Mouse (Mus musculus): ENCODE results near the gene Rdm1. TPM values are rescaled to one million over a fixed set of nuclear protein-coding genes. Genes with fewer than 3 reads are reported as not detected.

Gene Rdm1
- polyA plus RNA-seq (2017; shearing (Covaris generic)) = 30.2 TPM

GRCm38 (mm10) chr11:101626995-101627856 is at the start of gene Rdm1:
TSS of gene Rdm1 (plus strand) at chr11:101627195.

GRCm38 (mm10) chr11:101582054-101583035 is 44.6 kb upstream of the Rdm1 start, which contains the start of gene Tmem106a:
TSS of gene Tmem106a (plus strand) at chr11:101582242.

GRCm38 (mm10) chr11:101599156-101599555 is 27.8 kb upstream of the Rdm1 start, which contains the start of gene Gm11634:
TSS of gene Gm11634 (minus strand) at chr11:101599256.

DNA sequence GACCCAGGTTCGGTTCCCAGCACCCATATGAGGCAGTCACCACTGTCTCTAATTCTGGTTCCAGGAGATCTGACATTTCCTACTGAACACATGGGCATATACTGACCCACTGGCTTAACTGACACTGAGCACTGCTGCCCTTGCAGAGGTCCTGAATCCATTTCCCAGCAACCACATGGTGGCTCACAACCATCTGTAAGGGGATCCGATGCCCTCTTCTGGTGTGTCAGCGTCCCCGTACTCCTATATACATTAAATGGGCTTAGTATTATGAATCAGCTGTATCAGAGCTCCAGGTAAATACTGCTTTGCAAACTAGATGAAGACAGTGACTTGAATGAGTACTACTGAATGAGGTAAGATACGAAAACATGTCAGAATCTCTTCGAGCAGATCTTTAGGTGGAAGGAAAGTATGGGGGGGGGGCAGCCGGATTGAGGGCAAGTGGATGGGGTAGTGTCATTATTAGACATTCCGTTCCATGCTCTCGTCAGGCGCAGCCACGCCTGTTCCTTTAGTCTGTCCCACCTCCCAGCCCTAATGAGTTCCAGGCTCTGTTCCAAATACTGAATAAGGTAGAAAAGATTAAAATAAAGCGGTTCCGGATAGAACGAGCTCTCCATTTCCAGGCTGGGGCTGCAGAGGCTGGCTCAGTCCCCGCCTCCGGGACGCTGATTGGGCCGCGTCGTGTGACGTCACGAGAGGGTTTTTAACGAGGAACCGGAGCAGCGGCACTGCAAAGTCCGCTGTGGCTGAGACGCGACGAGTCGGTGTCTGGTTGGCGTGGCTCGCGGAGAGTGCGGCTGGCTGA is 38.0 kb downstream of the Rdm1 start, which contains the start of gene Arl4d:
Arl4d (plus strand) TSS at position 717 of the 811 bp plus-strand sequence.

Other genes starting within 250 kb of the Rdm1 start
- gene Aarsd1, start 209.6 kb upstream of the Rdm1 start, polyA plus RNA-seq (2017; shearing (Covaris generic)) = 27.6 TPM
- gene Gm27029, start 202.4 kb upstream of the Rdm1 start, polyA plus RNA-seq (2017; shearing (Covaris generic)) = not detected
- gene Rundc1, start 202.1 kb upstream of the Rdm1 start, polyA plus RNA-seq (2017; shearing (Covaris generic)) = 29.5 TPM
- 3.8 TPM for gene Ptges3l, start 201.9 kb upstream of the Rdm1 start, polyA plus RNA-seq (2017; shearing (Covaris generic))
- 269 TPM for gene Rpl27, start 184.9 kb upstream of the Rdm1 start, polyA plus RNA-seq (2017; shearing (Covaris generic))
- gene Ifi35, start 178.8 kb upstream of the Rdm1 start, polyA plus RNA-seq (2017; shearing (Covaris generic)) = 128 TPM
- gene Rnd2, start 162.2 kb upstream of the Rdm1 start, polyA plus RNA-seq (2017; shearing (Covaris generic)) = 0.25 TPM
- 0.36 TPM for gene Vat1, start 161.0 kb upstream of the Rdm1 start, polyA plus RNA-seq (2017; shearing (Covaris generic))
- gene Brca1, start 75.2 kb upstream of the Rdm1 start, polyA plus RNA-seq (2017; shearing (Covaris generic)) = 4.3 TPM
- gene Nbr1, start 75.0 kb upstream of the Rdm1 start, polyA plus RNA-seq (2017; shearing (Covaris generic)) = 127 TPM
- 2.2 TPM for gene Tmem106a, start 45.0 kb upstream of the Rdm1 start, polyA plus RNA-seq (2017; shearing (Covaris generic))
- gene Gm11634, start 27.9 kb upstream of the Rdm1 start, polyA plus RNA-seq (2017; shearing (Covaris generic)) = not detected
- gene Arl4d, start 38.3 kb downstream of the Rdm1 start, polyA plus RNA-seq (2017; shearing (Covaris generic)) = 1.8 TPM
- gene Dhx8, start 105.7 kb downstream of the Rdm1 start, polyA plus RNA-seq (2017; shearing (Covaris generic)) = 73.4 TPM
- not detected for gene Etv4, start 158.2 kb downstream of the Rdm1 start, polyA plus RNA-seq (2017; shearing (Covaris generic))